Mouse (Mus musculus): Measurements from ENCODE around the gene Gm20708.

The Gm20708 gene

GRCm38 (mm10) chr11:117809407-117810311 lies at the start of gene Gm20708, which contains the start of gene Syngr2:
Gm20708 (plus strand) TSS chr11:117809668.
Syngr2 (plus strand) TSS chr11:117809668.
- DNase-seq (ENCODE audit: low spot score in 2 of 2) = peak; percentile 50 to 74

GRCm38 (mm10) chr11:117760374-117761119 lies 48.9 kb upstream of the Gm20708 start:
- DNase-seq (ENCODE audit: low spot score in 2 of 2) = no peak

- no peak for DNase-seq (ENCODE audit: low spot score in 2 of 2)
These were observed 47.7 kb upstream of the Gm20708 start for GRCm38 (mm10) chr11:117761801-117762200.

- no peak for DNase-seq (ENCODE audit: low spot score in 2 of 2)
These were observed 47.2 kb upstream of the Gm20708 start for GRCm38 (mm10) chr11:117762246-117762645.

GRCm38 (mm10) chr11:117764319-117764718 lies 45.1 kb upstream of the Gm20708 start:
- no peak for DNase-seq (ENCODE audit: low spot score in 2 of 2)

- DNase-seq (ENCODE audit: low spot score in 2 of 2) = no peak
These were observed 44.1 kb upstream of the Gm20708 start for GRCm38 (mm10) chr11:117765361-117765760.

- no peak for DNase-seq (ENCODE audit: low spot score in 2 of 2)
These were observed 43.2 kb upstream of the Gm20708 start for GRCm38 (mm10) chr11:117766275-117766674.

- no peak for DNase-seq (ENCODE audit: low spot score in 2 of 2)
These were observed 40.5 kb upstream of the Gm20708 start for GRCm38 (mm10) chr11:117768725-117769682.

GRCm38 (mm10) chr11:117769683-117770047 lies 39.8 kb upstream of the Gm20708 start:
- DNase-seq (ENCODE audit: low spot score in 2 of 2) = no peak

- no peak for DNase-seq (ENCODE audit: low spot score in 2 of 2)
These were observed 39.1 kb upstream of the Gm20708 start for GRCm38 (mm10) chr11:117770407-117770806.

GRCm38 (mm10) chr11:117772352-117772751 lies 37.1 kb upstream of the Gm20708 start:
- DNase-seq (ENCODE audit: low spot score in 2 of 2) = no peak

- DNase-seq (ENCODE audit: low spot score in 2 of 2) = no peak
These were observed 34.5 kb upstream of the Gm20708 start for GRCm38 (mm10) chr11:117774925-117775324.

- DNase-seq (ENCODE audit: low spot score in 2 of 2) = no peak
These were observed 33.9 kb upstream of the Gm20708 start for GRCm38 (mm10) chr11:117775540-117775939.

GRCm38 (mm10) chr11:117776085-117776792 lies 33.2 kb upstream of the Gm20708 start:
- DNase-seq (ENCODE audit: low spot score in 2 of 2) = no peak

- no peak for DNase-seq (ENCODE audit: low spot score in 2 of 2)
These were observed 32.4 kb upstream of the Gm20708 start for GRCm38 (mm10) chr11:117777111-117777510.

- DNase-seq (ENCODE audit: low spot score in 2 of 2) = no peak
These were observed 31.4 kb upstream of the Gm20708 start for GRCm38 (mm10) chr11:117778031-117778430.

GRCm38 (mm10) chr11:117778851-117779433 lies 30.5 kb upstream of the Gm20708 start:
- no peak for DNase-seq (ENCODE audit: low spot score in 2 of 2)

- DNase-seq (ENCODE audit: low spot score in 2 of 2) = peak in 1 of 2 experiments; percentile 73
These were observed 29.9 kb upstream of the Gm20708 start for GRCm38 (mm10) chr11:117779434-117780198.

- no peak for DNase-seq (ENCODE audit: low spot score in 2 of 2)
These were observed 29.3 kb upstream of the Gm20708 start for GRCm38 (mm10) chr11:117780199-117780515.

GRCm38 (mm10) chr11:117780582-117781111 lies 28.8 kb upstream of the Gm20708 start:
- DNase-seq (ENCODE audit: low spot score in 2 of 2) = peak in 1 of 2 experiments; percentile 41

Measured in right cerebral cortex, postnatal 10 days (tissue).